Mouse (Mus musculus) bone marrow macrophage, adult 2 months (primary cell): ENCODE results near the gene Hist1h3a. TPM values are rescaled to one million over a fixed set of nuclear protein-coding genes. Genes with fewer than 3 reads are reported as not detected.
A peak's percentile ranks its signal among the peaks of the same experiment; 100 is the strongest.

Experiments
- H3K27ac ChIP-seq: 2 replicates; pipeline ENCODE4 v1.5.1; 2012; ENCODE audit warnings: low read depth, low read length; ENCODE audit not compliant: insufficient read depth
- H3K4me1 ChIP-seq: 2 replicates; pipeline ENCODE4 v1.6.1; 2012; ENCODE audit warnings: low read length; ENCODE audit not compliant: control insufficient read depth, insufficient read depth
- H3K4me3 ChIP-seq: 2 replicates; pipeline ENCODE4 v1.5.1; 2012; ENCODE audit warnings: mild to moderate bottlenecking, low read length, moderate library complexity; ENCODE audit not compliant: insufficient read depth
- CTCF ChIP-seq: IDR thresholded peaks from 2 replicates; pipeline ENCODE4 v1.5.1; 2012; ENCODE audit warnings: low read depth, mild to moderate bottlenecking, low read length, moderate library complexity
- POLR2A ChIP-seq: IDR thresholded peaks from 2 replicates; pipeline ENCODE4 v1.6.1; 2012; ENCODE audit warnings: mild to moderate bottlenecking, low read depth, low read length, borderline replicate concordance
- polyA plus RNA-seq: library from polyadenylated mRNA; stranded (reverse); fragments of >200 nt; gene quantifications from 2 replicates; pipeline ENCODE4 v1.2.4, GENCODE M21; 2012; ENCODE audit not compliant: missing spikeins, insufficient read depth, insufficient read length

The Hist1h3a gene
- polyA plus RNA-seq, 1 experiment: not detected

GRCm38 (mm10) chr13:23759916-23760239 is 2.3 kb downstream of the Hist1h3a start:
- TF ChIP-seq CTCF: no peak
- TF ChIP-seq POLR2A: no peak
- H3K4me3 ChIP-seq: peak overlapping the region; percentile 58; the same call in 1 of the 2 replicates
- H3K4me1 ChIP-seq: peaks cover 29% of the 10 kb centered on the region
- peak overlapping the region; percentile 40 for H3K27ac ChIP-seq

GRCm38 (mm10) chr13:23759251-23759771 is 2.9 kb downstream of the Hist1h3a start:
- TF ChIP-seq CTCF (no peak), POLR2A (no peak)
- Histone ChIP-seq H3K27ac (no peak overlapping the region), H3K4me1 (peaks cover 25% of the 10 kb centered on the region), H3K4me3 (no peak overlapping the region)

GRCm38 (mm10) chr13:23757921-23758320 is 4.3 kb downstream of the Hist1h3a start:
- peaks cover 17% of the 10 kb centered on the region for H3K4me1 ChIP-seq
- no peak overlapping the region for H3K27ac ChIP-seq
- H3K4me3 ChIP-seq: no peak overlapping the region
- TF ChIP-seq CTCF (no peak), POLR2A (no peak)

GRCm38 (mm10) chr13:23757211-23757773 is 4.9 kb downstream of the Hist1h3a start:
- peaks cover 14% of the 10 kb centered on the region for H3K4me1 ChIP-seq
- TF ChIP-seq CTCF (no peak), POLR2A (no peak)
- peak overlapping the region; percentile 48 for H3K4me3 ChIP-seq
- H3K27ac ChIP-seq: peak overlapping the region; percentile 57

GRCm38 (mm10) chr13:23756790-23757189 is 5.4 kb downstream of the Hist1h3a start, which contains the start of gene Hist1h4b:
Gene Hist1h4b (plus strand): TSS chr13:23757013.
- TF ChIP-seq CTCF: no peak
- TF ChIP-seq POLR2A: peak; percentile 57; the same call in 1 of the 2 replicates
- H3K4me1 ChIP-seq: peaks cover 14% of the 10 kb centered on the region
- peak within 1 kb of the TSS; percentile 48 for H3K4me3 ChIP-seq
- H3K27ac ChIP-seq: peak within 1 kb of the TSS; percentile 57

GRCm38 (mm10) chr13:23755000-23755399 is 7.2 kb downstream of the Hist1h3a start:
- TF ChIP-seq CTCF (no peak), POLR2A (no peak)
- Histone ChIP-seq H3K4me1 (peaks cover 11% of the 10 kb centered on the region), H3K27ac (peak overlapping the region; percentile 43), H3K4me3 (no peak overlapping the region)

- no peak for TF ChIP-seq POLR2A
- TF ChIP-seq CTCF: no peak
- Histone ChIP-seq H3K27ac (peak overlapping the region; percentile 26; the same call in 1 of the 2 replicates), H3K4me3 (no peak overlapping the region), H3K4me1 (peaks cover 16% of the 10 kb centered on the region)
These were observed 8.7 kb downstream of the Hist1h3a start for GRCm38 (mm10) chr13:23753314-23754078.

- peak overlapping the region; percentile 80 for H3K27ac ChIP-seq
- peaks cover 20% of the 10 kb centered on the region for H3K4me1 ChIP-seq
- TF ChIP-seq CTCF (no peak), POLR2A (no peak)
- H3K4me3 ChIP-seq: peak overlapping the region; percentile 58
These were observed 9.4 kb downstream of the Hist1h3a start for GRCm38 (mm10) chr13:23752742-23753172.

- Histone ChIP-seq H3K27ac (peak within 1 kb of the TSS; percentile 96), H3K4me3 (peak within 1 kb of the TSS; percentile 63), H3K4me1 (peaks cover 21% of the 10 kb centered on the region)
These were observed 10.0 kb downstream of the Hist1h3a start, which contains the start of gene Hist1h3b for GRCm38 (mm10) chr13:23752067-23752741. Gene Hist1h3b (plus strand): TSS chr13:23752267.

GRCm38 (mm10) chr13:23751478-23751956 is 10.7 kb downstream of the Hist1h3a start:
- TF ChIP-seq POLR2A (no peak), CTCF (no peak)
- Histone ChIP-seq H3K27ac (peak overlapping the region; percentile 96), H3K4me3 (peak overlapping the region; percentile 63), H3K4me1 (peaks cover 21% of the 10 kb centered on the region)

GRCm38 (mm10) chr13:23750839-23751477 is 11.2 kb downstream of the Hist1h3a start, which contains the start of gene Hist1h2ab:
Gene Hist1h2ab (plus strand): TSS chr13:23751126.
- Histone ChIP-seq H3K4me3 (peak within 1 kb of the TSS; percentile 63), H3K27ac (peak within 1 kb of the TSS; percentile 96), H3K4me1 (peaks cover 21% of the 10 kb centered on the region)
